In the genomic region with DNA sequence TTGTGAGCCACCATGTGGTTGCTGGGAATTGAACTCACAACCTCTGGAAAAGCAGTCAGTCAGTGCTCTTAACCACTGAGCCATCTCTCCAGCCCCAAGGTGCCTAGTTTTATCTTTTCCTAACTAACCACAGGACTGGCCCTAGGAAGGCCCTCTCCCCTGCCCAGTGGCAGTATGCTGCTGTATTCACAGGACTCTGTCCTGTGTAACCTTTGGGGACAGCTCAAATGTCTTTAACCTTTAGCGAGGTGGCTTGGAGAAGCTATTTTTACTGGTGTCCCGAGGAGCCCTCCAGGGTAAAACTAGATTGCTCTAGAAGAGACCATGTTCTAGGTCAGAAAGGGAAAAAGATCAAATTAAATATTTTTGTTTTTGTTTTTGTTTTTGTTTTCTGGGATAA, we compare ENCODE assay signal across 30 mouse cellular contexts.
"Had no signal": no experiment of that assay in that cellular context is flagged by ENCODE, and none has a peak within 500 bp of the region (broad histone marks: within the 10 kb centered on the region; RNA-seq: fewer than 3 reads in every experiment).

No protein-coding gene starts in this region.

- H3K27ac ChIP-seq: heart, embryonic 13.5 days; heart, embryonic 15.5 days; hindbrain, embryonic 10.5 days; hindbrain, embryonic 12.5 days; hindbrain, embryonic 13.5 days; hindbrain, embryonic 14.5 days; hindbrain, embryonic 15.5 days; hindbrain, postnatal 0 days; intestine, embryonic 15.5 days; kidney, embryonic 15.5 days; kidney, postnatal 0 days; layer of hippocampus, adult 2 months; left cerebral cortex, adult 2 months had no signal

- H3K4me3 ChIP-seq: heart, embryonic 12.5 days; heart, embryonic 13.5 days; heart, embryonic 15.5 days; hindbrain, embryonic 10.5 days; hindbrain, embryonic 12.5 days; hindbrain, embryonic 13.5 days; hindbrain, embryonic 15.5 days; intestine, embryonic 15.5 days; kidney, embryonic 15.5 days; layer of hippocampus, adult 2 months; left cerebral cortex, adult 2 months had no signal

- DNase-seq: heart, postnatal 10 days; heart, postnatal 14 days; heart, postnatal 36 days; heart, postnatal 4 days; kidney, adult 11 months; kidney, adult 18-20 months; kidney, adult 2 months; kidney, adult 8-10 months; kidney, adult 9 months; kidney, postnatal 10 days; kidney, postnatal 14 days; kidney, postnatal 25 days; kidney, postnatal 36 days; kidney, postnatal 4 days; layer of hippocampus, adult 9-11 months; layer of hippocampus, postnatal 36 days had no signal
